Mouse (Mus musculus): ENCODE measurements around the gene BC035044. TPM values are rescaled to one million over a fixed set of nuclear protein-coding genes. Genes with fewer than 3 reads are reported as not detected.
"Not testable (repeated sequence)": the region's sequence is repeated elsewhere in the genome, so short reads cannot be mapped to it uniquely, and the experiment has no call there.

The BC035044 gene
- polyA plus RNA-seq, 1 experiment from 2014 or later, result 0.60 TPM

- no peak within 1 kb of the TSS for H3K9ac ChIP-seq
- H3K27ac ChIP-seq (replicated peaks), result no peak within 1 kb of the TSS
- no peak for ATAC-seq (ENCODE audit: extremely low read depth, insufficient number of reproducible peaks, low FRiP score, low TSS enrichment)
- 76% methylated on average over 6 of the region's 6 CpGs for whole genome bisulfite sequencing
- no peak within 1 kb of the TSS for H3K4me2 ChIP-seq
- H3K27me3 ChIP-seq (replicated peaks), result no peaks in the 10 kb centered on the region
- no peaks in the 10 kb centered on the region for H3K36me3 ChIP-seq
- H3K9me3 ChIP-seq, result no peaks in the 10 kb centered on the region
- no peaks in the 10 kb centered on the region for H3K4me1 ChIP-seq
- H3K4me3 ChIP-seq, result no peak within 1 kb of the TSS
These were observed 64.8 kb downstream of the BC035044 start, which contains the start of the genes Gm44511 and Klrb1b for GRCm38 (mm10) chr6:128826132-128826531. Gene Gm44511, minus strand, starts transcription at chr6:128826315. Gene Klrb1b, minus strand, starts transcription at chr6:128826331.

- 81% methylated on average over 4 of the region's 4 CpGs for WGBS
- no peaks in the 10 kb centered on the region for H3K9me3 ChIP-seq
- H3K4me1 ChIP-seq, result no peaks in the 10 kb centered on the region
- H3K36me3 ChIP-seq, result no peaks in the 10 kb centered on the region
- H3K4me2 ChIP-seq, result no peak overlapping the region
- no peak overlapping the region for H3K4me3 ChIP-seq
- ATAC-seq (ENCODE audit: extremely low read depth, insufficient number of reproducible peaks, low FRiP score, low TSS enrichment), result no peak
- no peak overlapping the region for H3K9ac ChIP-seq
- no peak overlapping the region for H3K27ac ChIP-seq (replicated peaks)
- H3K27me3 ChIP-seq (replicated peaks), result no peaks in the 10 kb centered on the region
These were observed 72.7 kb downstream of the BC035044 start for GRCm38 (mm10) chr6:128818083-128818802.

GRCm38 (mm10) chr6:128808532-128808931 is 82.4 kb downstream of the BC035044 start:
- Histone ChIP-seq H3K27ac (replicated peaks) (no peak overlapping the region), H3K36me3 (no peaks in the 10 kb centered on the region), H3K4me2 (no peak overlapping the region), H3K9ac (no peak overlapping the region), H3K9me3 (0 out of 2 replicates have a peak, but pooled peaks cover 4% of the 10 kb centered on the region), H3K4me1 (0 out of 2 replicates have a peak, but pooled peaks cover 1% of the 10 kb centered on the region), H3K27me3 (replicated peaks) (no peaks in the 10 kb centered on the region), H3K4me3 (no peak overlapping the region)
- no peak for ATAC-seq (ENCODE audit: extremely low read depth, insufficient number of reproducible peaks, low FRiP score, low TSS enrichment)
- 79% methylated on average over 5 of the region's 5 CpGs for WGBS

- no peaks in the 10 kb centered on the region for H3K27me3 ChIP-seq (replicated peaks)
- no peak overlapping the region for H3K4me2 ChIP-seq
- H3K4me1 ChIP-seq, result peaks cover 6% of the 10 kb centered on the region; the same call in 1 of the 2 replicates
- no peak overlapping the region for H3K4me3 ChIP-seq
- no peak overlapping the region for H3K27ac ChIP-seq (replicated peaks)
- WGBS, result 60% methylated on average over 3 of the region's 3 CpGs
- no peaks in the 10 kb centered on the region for H3K36me3 ChIP-seq
- H3K9me3 ChIP-seq, result 0 out of 2 replicates have a peak, but pooled peaks cover 4% of the 10 kb centered on the region
- no peak overlapping the region for H3K9ac ChIP-seq
- no peak for ATAC-seq (ENCODE audit: extremely low read depth, insufficient number of reproducible peaks, low FRiP score, low TSS enrichment)
These were observed 83.9 kb downstream of the BC035044 start for GRCm38 (mm10) chr6:128807021-128807420.

- 59% methylated on average over 7 of the region's 7 CpGs for WGBS
- H3K4me2 ChIP-seq, result peak overlapping the region; percentile 24; the same call in 1 of the 2 replicates
- H3K4me3 ChIP-seq; H3K36me3 ChIP-seq; H3K27ac ChIP-seq (replicated peaks); H3K4me1 ChIP-seq; ATAC-seq (ENCODE audit: extremely low read depth, insufficient number of reproducible peaks, low FRiP score, low TSS enrichment); H3K9ac ChIP-seq; H3K9me3 ChIP-seq; H3K27me3 ChIP-seq (replicated peaks): not testable (repeated sequence)
These were observed 85.9 kb downstream of the BC035044 start for GRCm38 (mm10) chr6:128804823-128805640.

GRCm38 (mm10) chr6:128802999-128803857 is 87.7 kb downstream of the BC035044 start:
- peak overlapping the region; percentile 83 for H3K9ac ChIP-seq
- H3K27ac ChIP-seq (replicated peaks), result peak overlapping the region; percentile 73
- no peaks in the 10 kb centered on the region for H3K27me3 ChIP-seq (replicated peaks)
- H3K4me2 ChIP-seq, result peak overlapping the region; percentile 78
- no peaks in the 10 kb centered on the region for H3K36me3 ChIP-seq
- ATAC-seq (ENCODE audit: extremely low read depth, insufficient number of reproducible peaks, low FRiP score, low TSS enrichment), result peak; percentile 86
- peaks cover 12% of the 10 kb centered on the region for H3K4me1 ChIP-seq
- WGBS, result 8% methylated on average over 26 of the region's 26 CpGs
- H3K9me3 ChIP-seq, result 0 out of 2 replicates have a peak, but pooled peaks cover 4% of the 10 kb centered on the region
- H3K4me3 ChIP-seq, result peak overlapping the region; percentile 61

- Histone ChIP-seq H3K9ac (peak overlapping the region; percentile 83), H3K4me2 (peak overlapping the region; percentile 78), H3K36me3 (no peaks in the 10 kb centered on the region), H3K27me3 (replicated peaks) (no peaks in the 10 kb centered on the region), H3K27ac (replicated peaks) (peak overlapping the region; percentile 73), H3K4me1 (peaks cover 19% of the 10 kb centered on the region), H3K9me3 (no peaks in the 10 kb centered on the region), H3K4me3 (peak overlapping the region; percentile 61)
- 8% methylated on average over 10 of the region's 10 CpGs for WGBS
- peak; percentile 7 for ATAC-seq (ENCODE audit: extremely low read depth, insufficient number of reproducible peaks, low FRiP score, low TSS enrichment)
These were observed 88.4 kb downstream of the BC035044 start for GRCm38 (mm10) chr6:128802557-128802956.

GRCm38 (mm10) chr6:128800696-128801095 is 90.2 kb downstream of the BC035044 start:
- not testable (repeated sequence) for H3K9ac ChIP-seq; ATAC-seq (ENCODE audit: extremely low read depth, insufficient number of reproducible peaks, low FRiP score, low TSS enrichment); H3K9me3 ChIP-seq; H3K27ac ChIP-seq (replicated peaks); H3K4me3 ChIP-seq; H3K36me3 ChIP-seq; H3K27me3 ChIP-seq (replicated peaks); H3K4me2 ChIP-seq
- WGBS, result 82% methylated on average over 5 of the region's 5 CpGs
- H3K4me1 ChIP-seq, result peaks cover 22% of the 10 kb centered on the region

- Histone ChIP-seq H3K9me3 (no peaks in the 10 kb centered on the region), H3K4me3 (peak overlapping the region; percentile 72), H3K4me2 (peak overlapping the region; percentile 73), H3K27ac (replicated peaks) (no peak overlapping the region), H3K36me3 (no peaks in the 10 kb centered on the region), H3K9ac (peak overlapping the region; percentile 85), H3K4me1 (peaks cover 22% of the 10 kb centered on the region), H3K27me3 (replicated peaks) (no peaks in the 10 kb centered on the region)
- 24% methylated on average over 7 of the region's 7 CpGs for WGBS
- ATAC-seq (ENCODE audit: extremely low read depth, insufficient number of reproducible peaks, low FRiP score, low TSS enrichment), result no peak
These were observed 91.0 kb downstream of the BC035044 start for GRCm38 (mm10) chr6:128799896-128800270.

GRCm38 (mm10) chr6:128799144-128799895 is 91.6 kb downstream of the BC035044 start:
- peak overlapping the region; percentile 82 for H3K27ac ChIP-seq (replicated peaks)
- not testable (repeated sequence) for H3K9me3 ChIP-seq; H3K36me3 ChIP-seq; H3K27me3 ChIP-seq (replicated peaks)
- WGBS, result under 1% methylated on average over 49 of the region's 49 CpGs
- peak; percentile 72 for ATAC-seq (ENCODE audit: extremely low read depth, insufficient number of reproducible peaks, low FRiP score, low TSS enrichment)
- peak overlapping the region; percentile 73 for H3K4me2 ChIP-seq
- H3K9ac ChIP-seq, result peak overlapping the region; percentile 85
- peak overlapping the region; percentile 72 for H3K4me3 ChIP-seq
- H3K4me1 ChIP-seq, result peaks cover 22% of the 10 kb centered on the region
